Mouse (Mus musculus) spleen, postnatal 4 days (tissue): ENCODE measurements around the gene Zfp853.
A peak's percentile ranks its signal among the peaks of the same experiment; 100 is the strongest.

ENCODE experiments used
- DNase-seq, 2 experiments: peaks; one replicate each; pipeline ENCODE4 v3.0.0; 2022; ENCODE audit warnings: low spot score in 2 of 2

Zfp853 gene

DNA sequence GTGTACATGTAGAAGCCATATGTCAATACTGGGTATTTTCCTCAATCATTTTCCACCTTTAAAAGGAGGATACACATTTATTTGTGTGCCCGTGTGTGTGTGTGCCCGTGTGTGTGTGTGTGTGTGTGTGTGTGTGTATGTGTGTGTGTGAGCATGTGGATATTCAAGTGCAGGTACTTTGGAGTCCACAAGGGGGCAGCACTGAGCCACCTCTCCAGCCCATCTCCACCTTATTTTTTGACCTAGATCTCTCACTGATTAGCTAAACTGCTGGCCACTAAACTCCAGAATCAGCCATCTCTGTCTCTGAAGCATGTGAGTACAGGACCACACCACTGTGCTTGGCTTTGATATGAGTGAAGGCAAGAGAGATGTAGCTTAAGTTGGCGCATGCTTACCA lies 1.4 kb upstream of the Zfp853 start:
- no peak for DNase-seq

DNA sequence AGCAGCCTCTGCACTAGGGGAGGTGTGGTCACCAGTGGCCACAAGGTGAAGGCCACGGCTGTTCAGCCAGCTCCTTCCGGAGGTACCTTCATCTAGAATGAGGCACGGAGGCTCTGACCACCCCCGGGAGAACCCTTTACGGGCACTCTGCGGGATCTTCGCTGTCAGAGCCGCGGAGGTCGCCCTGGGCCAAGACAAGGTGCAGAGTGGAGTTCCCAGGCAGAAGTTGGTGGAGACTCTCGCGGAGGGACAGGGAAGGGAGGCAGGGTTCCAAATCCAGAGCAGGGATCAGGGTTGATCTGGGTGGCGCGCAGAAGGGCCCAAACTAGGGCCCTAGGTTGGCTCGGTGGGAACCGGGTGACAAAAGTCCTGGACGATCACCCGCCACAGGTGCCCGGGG lies 544 bp downstream of the Zfp853 start:
- DNase-seq = no peak

DNA sequence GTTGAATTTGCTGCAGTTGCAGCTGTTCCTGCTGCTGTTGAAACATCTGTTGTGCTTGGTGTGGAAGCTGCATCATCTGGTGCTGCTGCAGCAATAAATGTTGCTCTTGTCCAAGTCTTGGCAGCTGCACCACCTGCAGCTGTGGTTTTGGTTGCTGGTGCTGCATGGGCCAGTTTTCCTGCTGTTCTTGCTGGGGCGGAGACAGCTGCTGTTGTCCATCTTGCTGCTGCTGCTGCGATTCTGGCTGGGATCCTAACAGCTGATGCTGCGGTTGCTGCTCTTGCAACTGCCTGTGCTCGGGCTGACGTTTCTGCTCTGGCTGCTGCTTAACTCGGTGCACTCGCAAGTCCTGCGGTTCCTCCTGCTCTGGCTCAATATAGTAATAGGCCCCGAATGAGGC lies 4.1 kb downstream of the Zfp853 start:
- no peak for DNase-seq

DNA sequence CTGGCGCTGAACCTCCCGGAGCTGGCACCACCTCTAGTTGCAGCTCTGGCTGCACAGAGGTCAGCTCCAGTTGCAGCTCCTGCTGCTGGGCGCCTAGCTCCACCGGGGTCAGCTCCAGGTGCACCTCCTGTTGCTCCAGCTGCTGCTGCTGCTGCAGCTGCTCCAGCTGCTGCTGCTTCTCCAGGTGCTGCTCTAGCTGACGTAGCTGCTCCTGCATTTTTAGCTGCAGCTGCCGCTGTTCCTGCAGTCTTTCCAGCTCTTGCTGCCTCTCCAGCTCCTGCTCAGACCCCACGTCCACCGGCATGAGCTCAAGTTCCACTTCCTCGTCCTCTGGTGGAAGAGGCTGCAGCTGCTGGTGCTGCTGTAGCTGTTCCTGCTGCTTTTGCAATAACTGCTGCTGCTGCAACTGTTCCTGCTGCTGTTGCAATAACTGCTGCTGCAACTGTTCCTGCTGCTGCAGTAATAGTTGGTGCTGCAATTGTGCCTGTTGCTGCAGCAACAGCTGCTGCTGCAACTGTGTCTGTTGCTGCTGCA lies 5.0 kb downstream of the Zfp853 start:
- DNase-seq = no peak

DNA sequence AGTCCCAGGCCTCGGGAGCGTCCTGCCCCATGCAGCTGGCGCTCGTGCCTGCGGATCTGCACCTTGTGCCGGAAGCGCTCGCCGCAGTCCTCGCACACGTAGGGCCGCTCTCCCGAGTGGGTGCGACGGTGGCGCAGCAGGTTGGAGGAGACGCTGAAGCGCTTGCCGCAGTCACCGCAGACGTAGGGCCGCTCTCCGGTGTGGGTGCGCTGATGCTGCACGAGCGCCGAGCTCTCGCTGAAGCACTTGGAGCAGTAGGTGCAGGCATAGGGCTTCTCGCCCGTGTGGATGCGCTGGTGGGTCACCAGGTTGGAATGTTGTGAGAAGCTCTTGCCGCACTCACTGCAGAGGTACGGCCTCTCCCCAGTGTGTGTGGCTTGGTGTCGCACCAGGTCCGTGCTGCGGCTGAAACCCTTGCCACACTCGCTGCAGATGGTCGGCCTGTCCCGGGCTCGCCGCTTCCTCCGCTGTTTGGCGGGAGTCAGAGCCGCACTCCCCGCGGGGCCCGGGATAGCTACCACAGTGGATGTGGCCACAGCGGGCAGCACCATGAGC lies 5.6 kb downstream of the Zfp853 start:
- no peak for DNase-seq

DNA sequence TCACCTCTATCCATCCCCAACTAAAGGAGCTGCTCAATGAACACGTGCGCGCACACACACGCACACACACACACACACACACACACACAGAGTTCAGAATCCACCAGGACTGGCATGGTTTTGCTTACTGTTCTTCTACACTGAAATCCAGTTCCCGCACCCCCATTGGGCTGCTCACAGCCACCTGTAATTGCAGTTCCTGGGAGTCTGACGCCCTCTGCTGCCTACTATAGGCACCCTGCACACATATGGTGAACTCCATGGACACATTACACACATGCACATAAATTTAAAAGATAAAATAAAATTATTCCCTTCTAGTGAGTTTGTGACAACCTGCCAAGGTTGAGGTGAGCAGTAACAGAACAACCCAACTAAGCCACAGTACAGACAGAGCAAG lies 8.7 kb downstream of the Zfp853 start:
- no peak for DNase-seq

DNA sequence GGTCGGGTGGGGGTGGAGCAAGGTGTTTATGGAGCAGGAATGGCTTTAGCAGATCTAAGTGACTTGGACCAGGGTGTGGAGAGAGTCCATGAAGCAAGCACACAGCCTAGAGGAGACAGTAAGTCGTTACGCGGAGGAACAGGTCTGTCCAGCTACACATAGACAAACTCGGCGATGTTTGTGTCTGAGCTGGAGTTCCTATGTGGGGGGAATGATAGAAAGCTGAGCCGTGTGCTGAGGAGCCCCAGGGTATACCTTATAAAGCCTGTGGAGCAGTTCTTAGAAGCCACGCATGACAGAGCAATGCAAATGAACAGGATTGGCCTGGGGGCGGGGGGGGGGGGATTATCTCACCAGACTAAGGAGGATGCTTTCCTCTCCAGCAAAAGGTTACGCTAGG lies 14.2 kb downstream of the Zfp853 start:
- DNase-seq = no peak

DNA sequence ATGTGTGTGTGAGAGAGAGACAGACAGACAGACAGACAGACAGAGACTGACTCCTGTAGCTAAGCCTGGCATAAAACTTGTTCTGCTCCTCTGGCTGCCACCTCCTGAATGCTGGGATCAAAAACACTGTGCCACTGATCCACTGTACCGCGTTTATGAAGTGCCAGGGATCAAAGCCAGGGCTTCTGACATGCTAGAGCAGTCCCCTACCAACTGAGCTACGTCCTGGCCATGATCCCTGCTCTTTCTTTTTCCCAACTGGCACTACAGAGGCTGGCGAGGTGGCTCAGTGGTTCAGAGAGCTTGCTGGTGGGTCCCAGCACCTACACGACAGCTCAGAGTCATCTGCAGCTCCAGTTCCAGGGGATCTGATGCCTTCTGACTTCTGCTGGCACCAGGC lies 17.7 kb downstream of the Zfp853 start:
- no peak for DNase-seq

DNA sequence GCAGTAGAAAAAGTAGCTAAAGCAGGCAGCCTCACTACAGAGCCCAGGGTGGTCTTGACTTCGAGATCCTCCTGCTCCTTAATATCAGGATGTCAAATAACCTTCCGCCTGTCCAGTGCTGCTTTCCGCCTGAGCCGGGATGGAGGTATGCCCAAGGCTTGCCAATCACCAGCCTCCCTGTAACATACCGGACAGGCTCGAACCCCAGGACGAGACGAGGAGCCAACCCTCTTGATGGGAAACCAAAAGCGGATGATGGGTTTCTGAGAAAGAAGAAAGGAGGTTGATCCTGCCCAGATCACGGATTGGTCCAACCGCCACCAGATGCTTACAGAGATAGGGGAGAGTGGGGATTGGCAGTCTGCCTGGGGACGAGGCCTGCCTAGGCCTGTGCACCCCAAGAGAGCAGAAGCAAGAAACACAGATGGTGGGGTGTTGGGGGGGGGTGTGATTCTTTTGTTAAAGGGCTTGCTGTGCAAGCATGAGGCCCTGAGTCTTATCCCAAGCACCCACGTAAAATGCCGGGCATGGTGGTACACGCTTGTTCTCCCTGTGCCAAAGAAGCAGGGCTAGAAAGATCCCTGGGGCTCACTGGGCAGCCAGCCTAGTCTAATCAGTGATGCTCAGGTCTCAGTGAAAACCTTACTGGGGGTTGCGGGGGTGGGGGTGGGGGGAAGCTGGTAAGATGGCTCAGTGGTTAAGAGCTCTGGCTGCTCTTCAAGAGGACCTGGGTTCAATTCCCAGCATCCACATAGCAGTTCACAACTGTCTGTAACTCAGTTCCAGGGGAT lies 20.7 kb downstream of the Zfp853 start:
- peak in 1 of 2 experiments; percentile 70 for DNase-seq

DNA sequence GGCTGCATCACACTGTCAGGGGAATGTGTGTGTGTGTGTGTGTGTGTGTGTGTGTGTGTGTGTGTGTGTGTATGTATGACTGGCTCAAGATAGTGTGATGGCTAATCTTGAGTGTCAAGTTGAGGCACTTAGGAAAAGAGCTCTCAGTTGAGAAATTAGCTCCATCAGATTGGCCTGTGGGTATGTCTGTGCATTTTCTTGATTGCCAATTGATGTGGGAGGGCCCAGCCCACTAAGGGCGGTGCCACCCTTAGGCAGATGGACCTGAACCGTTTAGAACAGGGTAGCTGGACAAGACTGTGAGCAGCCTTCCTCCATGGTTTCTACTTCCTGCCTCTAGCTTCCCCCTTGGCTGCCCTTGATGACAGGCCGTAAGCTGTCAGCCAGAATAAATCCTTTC lies 21.3 kb downstream of the Zfp853 start:
- no peak for DNase-seq

DNA sequence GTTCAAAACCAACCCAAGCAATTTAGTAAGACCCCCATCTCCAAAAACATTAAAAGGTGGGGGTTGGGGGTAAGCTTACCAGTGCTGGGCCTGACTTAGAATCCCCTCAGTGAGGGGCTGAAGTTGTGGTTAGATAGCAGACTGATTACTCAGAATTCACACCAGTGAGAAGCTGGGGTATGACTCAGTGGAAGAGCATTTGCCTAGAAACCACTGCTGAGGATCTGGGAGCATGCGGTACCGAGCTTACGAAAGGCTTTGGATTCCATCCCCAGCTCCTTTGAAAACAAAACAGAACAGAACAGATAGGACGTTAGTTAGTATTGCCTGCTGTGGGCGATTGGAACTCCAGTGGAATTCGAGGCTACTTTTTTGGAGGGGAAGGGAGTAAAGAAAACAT lies 21.8 kb downstream of the Zfp853 start:
- DNase-seq = no peak

DNA sequence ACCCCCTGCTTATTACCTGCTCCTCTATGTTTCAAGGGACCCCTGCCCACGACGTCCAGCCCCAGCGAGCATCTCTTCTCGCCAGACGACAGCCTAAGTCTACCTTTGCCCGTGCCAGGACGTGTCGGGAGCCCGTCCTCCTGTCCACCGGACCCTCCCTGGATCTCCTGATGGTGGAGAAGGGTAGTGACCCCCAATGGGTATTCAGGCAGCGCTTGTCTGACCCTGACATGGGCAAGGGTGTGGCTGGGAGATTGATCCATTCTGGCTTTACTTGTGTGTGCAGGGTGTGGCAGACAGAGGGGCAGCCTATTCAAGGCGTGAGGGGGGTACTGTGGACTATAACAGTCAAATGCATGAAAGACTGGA lies 23.3 kb downstream of the Zfp853 start:
- DNase-seq = no peak

DNA sequence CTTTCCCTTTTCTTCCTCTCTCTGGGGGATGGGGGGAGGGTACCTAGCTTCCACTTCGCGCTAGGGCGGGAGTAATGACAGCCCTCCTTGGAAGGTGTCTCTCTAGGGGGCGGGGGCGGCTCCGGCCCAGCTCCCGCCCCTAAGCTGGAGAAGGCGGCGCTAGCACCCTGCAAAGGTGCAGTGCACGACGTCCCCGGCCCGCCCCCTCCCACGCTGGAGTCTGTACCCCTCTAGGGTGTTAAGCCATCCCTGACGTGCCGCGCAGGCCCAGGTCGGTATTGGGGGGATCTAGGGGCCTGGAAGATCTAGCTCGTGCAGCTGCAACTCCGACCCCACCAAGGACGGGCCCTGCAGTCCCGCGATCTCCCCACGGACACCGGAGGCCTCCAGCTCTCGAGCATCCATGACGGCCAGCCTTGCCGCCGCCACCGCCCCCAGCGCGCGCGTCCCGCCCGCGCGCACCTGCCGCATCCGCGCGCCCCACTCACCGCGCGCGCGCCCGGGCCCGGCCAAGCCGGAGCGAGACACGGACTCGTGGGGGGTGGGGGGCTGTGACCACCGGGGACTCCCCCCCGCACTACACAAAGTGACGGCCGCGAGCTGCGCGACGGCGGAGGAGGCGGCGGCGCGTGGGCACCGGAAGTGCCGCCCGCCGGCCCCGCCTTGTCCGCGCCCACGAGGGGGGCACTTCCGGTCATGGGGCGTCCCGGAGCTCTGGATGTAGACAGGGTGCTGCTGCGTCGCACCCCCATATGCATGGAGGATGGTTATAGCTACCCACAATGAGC lies 23.9 kb downstream of the Zfp853 start, which contains the start of gene Zfp316:
Zfp316 (minus strand) TSS at position 660 of the 788 bp plus-strand sequence.
- peak; percentile 28 to 71 for DNase-seq

DNA sequence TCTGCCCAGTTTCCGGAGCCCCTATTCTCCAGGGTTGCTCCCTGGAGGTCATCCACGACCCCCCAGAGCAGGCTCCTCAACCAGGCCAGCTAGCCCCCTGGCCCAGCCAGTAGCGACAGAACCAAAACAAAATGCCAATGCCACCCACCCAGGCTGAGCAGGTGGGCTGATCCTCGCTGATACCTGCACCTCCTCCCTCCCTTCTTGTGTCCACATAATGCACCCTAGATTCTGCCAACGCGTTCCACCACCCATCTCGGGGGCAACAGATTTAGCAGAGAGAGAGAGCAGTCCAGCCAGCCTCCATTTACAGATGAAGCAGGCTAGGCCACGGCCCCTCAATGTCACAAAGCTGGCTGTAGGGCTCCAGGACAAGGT lies 24.4 kb downstream of the Zfp853 start:
- no peak for DNase-seq

DNA sequence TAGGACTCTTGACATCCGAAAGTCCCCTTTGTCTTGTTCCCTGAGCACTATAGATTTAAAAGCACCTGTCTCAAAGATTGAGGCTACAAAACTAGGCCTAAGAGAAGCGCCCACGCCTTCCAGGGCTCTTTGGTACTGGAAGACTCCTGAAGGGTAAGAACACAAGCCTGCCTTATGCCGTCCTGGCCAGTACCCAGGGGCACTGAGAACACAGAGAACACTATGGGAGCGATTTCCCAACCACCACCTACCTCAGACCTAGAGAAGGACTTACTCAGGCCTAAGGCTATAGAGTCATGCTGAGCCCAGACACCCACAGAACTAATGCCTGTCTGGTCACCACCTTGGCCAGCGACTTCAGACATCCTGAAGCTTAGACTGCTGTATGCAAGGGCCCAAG lies 26.6 kb downstream of the Zfp853 start:
- DNase-seq = no peak

DNA sequence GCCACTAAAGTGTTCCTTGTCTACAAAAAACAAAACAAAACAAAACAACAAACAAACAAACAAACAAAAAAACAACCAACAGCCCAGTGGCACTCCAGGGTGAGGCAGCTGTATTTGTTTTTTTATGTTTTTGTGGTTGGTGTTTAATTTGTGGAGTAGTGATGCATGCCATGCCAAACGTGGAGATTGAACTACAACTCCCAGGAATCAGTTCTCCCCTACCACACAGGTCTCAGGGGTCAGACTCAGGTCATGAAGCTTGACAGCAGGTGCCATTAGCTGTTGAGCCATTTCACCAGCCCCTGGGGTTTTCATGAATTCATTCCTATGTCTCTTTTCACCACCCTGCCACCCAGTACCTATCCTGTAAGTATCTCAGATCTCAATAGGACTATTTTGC lies 28.0 kb downstream of the Zfp853 start:
- DNase-seq = no peak

DNA sequence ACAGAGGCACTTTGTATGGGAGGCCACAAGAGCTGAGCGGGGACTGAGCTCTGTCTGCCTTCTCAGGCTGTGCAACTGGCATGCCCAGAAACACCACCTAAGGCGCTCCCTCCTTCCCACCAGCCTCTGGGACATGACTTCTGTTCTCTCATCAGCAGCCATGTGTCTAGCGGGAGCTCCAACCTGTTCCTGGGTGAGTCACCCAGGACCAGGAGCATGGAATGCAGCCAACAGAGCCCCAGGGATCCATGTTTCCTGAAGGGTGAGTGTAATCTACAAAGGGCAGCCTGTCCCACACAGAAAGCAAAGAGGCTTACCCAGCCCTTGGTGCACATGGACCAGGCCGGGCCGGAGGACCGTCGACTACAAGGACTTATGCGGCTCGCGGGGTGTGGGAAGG lies 28.7 kb downstream of the Zfp853 start:
- DNase-seq = no peak

DNA sequence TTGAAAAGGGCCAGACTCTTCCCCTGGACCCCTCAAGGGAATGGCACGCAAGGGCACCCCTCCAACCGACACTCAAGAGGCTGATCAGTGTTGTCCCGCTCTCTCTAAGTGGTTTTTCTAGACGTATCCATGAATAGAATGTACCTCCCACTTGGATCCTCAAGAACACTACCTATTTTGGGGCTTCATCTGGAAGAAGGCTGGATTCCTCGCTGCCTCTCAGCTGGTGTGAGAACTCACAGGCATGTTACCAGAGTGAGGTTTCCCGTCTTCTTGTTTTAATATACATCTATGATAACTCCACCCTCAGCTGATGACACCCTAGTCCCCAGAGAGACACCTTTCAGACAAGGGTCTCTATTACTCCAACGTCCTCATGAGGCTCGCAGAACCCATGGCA lies 31.8 kb downstream of the Zfp853 start:
- no peak for DNase-seq

DNA sequence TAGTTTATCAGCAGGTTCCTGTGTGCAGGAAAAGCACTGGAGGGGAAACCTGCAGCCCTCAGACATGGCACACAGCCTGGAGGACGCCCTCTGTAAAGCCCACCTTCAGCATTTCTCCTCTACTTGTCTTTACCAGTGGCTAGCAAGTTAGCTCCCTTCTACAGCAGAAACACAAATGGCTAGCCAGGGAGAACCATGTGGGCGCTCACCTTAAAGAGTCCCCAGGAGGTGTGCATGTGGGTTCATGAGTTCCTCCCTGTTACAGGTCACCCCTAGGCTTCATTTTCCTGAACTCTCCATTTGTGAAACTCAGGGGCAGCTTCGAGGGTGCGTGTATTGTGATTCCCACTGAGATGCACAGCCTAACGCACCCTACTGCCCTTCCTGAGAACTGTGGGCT lies 37.6 kb downstream of the Zfp853 start:
- no peak for DNase-seq

DNA sequence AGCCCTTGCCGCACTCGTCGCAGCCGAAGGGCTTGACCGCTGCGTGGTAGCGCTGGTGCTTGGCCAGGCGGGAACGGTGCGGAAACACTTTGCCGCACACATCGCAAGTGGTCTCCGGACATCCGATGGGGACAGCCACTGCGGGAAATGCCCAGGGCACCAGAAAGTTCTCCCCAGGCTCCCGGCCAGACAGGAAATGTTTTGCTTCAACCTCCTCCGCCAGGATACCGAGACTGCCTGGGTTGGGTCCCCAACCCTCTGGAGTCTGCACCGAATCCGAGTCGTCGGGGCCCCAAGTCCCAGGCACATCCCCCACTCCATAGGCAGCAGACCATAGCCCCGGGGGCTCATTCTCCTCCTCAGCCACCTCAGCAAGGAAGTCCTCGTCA lies 38.3 kb downstream of the Zfp853 start:
- DNase-seq = no peak

DNA sequence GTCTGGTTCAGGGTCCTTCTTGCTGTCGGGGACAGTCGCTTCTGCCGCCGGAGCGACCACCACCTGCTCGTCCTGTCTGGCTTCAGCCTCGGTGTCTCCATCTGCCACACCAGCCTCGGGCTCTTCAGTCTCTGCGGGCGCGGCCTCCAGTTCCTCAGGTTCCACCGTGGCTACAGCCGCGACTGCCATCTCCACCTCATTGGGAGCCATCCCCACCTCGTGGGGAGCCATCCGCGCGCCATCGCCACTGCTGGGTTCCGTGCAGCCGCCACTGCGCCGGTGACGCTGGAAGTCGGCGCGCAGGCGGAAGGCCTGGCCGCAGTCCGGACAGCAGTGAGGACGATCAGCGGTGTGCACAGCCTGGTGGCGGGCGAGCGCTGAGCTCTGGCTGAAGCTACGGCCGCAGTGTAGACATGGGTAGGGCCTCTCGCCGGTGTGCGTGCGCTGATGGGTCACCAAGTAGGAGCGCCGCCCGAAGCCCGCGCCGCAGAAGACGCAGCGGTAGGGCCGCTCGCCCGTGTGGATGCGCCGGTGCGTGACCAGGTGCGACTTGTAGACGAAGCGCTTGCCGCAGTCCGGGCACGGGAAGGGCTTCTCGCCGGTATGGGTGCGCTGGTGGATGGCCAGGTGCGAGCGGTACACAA lies 38.8 kb downstream of the Zfp853 start:
- DNase-seq = no peak

DNA sequence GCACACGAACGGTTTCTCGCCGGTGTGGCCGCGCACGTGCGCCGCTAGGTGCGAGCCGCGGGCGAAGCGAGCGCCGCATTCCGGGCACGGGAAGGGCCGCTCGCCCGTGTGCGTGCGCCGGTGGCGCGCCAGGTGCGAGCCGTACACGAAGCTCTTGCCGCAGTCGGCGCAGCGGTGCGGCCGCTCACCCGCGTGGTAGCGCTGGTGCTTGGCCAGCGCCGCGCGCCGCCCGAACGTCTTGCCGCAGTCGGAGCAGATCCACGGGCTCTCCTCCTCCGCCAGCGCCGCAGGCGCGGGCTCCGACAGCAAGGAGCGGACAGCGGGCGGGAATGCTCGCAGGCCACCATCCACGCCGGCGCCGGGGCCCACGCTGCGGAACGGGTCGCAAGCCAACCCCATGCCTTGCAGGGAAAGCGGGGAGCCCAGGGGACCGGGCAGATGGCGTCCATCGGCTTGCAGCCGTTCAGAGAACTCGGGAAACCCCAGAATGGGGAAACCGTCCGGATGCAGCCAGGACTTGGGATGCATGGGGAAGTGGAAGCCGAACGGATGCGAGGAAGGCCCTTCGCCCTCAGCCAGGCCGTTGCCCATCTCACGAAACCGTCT lies 39.4 kb downstream of the Zfp853 start:
- no peak for DNase-seq
